Mouse (Mus musculus): ENCODE measurements around the gene Wasf1.

Gene Wasf1

GRCm38 (mm10) chr10:40983761-40984160 lies 100.5 kb downstream of the Wasf1 start:
- DNase-seq (ENCODE audit: low read depth, low spot score): no peak

DNA sequence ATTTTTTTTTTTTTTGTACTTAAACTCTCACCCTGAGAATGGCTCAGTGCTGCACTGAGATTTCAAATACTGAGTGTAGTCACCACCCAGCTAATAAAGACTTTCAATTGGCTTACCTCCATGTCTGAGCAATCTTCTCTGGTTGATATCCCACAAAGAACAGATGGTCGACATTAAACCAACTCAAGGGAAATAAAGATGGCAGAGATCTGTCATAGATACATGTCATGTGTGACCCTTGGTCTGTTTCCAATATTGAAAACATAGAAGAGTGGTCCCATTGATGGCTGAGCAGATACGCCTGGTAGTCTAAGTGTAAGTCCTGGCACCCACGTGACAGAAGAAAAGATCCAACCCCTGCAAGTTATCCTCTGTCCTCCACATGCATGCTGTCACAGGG lies 101.3 kb downstream of the Wasf1 start:
- no peak for DNase-seq (ENCODE audit: low read depth, low spot score)

GRCm38 (mm10) chr10:40985350-40985749 lies 102.1 kb downstream of the Wasf1 start:
- no peak for DNase-seq (ENCODE audit: low read depth, low spot score)
